Mouse (Mus musculus): ENCODE results near the gene Trp53tg5.

Gene Trp53tg5

GRCm38 (mm10) chr2:164453047-164453757, 20.3 kb downstream of the Trp53tg5 start:
- DNase-seq (ENCODE audit: extremely low spot score, low read depth, low spot score): no peak

GRCm38 (mm10) chr2:164452000-164452676, 21.4 kb downstream of the Trp53tg5 start:
- no peak for DNase-seq (ENCODE audit: extremely low spot score, low read depth, low spot score)

DNA sequence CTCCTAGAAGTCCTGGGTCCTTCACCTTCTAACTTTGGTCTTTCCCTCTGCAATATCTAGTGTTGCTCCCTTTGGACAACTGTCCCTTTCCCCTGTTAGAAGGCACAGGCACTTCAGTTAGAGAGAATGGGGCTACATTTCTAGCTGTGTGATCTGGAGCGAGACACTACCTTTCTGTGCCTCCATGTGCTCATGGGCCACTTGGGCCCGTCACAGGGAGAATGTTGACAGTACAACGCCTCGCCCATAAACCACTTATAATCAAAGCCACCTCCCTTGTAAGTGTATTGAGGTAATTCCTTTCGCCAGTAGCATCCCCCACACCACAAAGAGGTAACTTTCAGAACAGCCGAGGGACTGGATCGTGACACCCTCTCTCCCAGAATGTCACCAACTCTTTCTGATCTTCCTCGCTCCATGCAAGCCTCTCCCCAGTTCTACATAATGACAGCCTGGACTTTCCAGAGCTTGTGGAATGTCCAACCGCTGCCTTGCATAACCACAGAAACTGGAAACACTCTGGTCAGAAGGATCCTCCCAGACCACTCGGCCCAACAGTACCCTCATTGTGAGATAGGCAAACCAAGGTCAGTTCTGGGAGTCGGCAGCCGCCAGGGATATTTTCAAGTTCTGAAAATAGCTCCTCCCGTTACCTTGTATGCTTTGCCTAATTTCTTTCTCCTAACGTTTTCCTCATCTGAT, 24.0 kb downstream of the Trp53tg5 start:
- no peak for DNase-seq (ENCODE audit: extremely low spot score, low read depth, low spot score)

GRCm38 (mm10) chr2:164448921-164449320, 24.6 kb downstream of the Trp53tg5 start:
- DNase-seq (ENCODE audit: extremely low spot score, low read depth, low spot score): no peak

- no peak for DNase-seq (ENCODE audit: extremely low spot score, low read depth, low spot score)
These were observed 25.4 kb downstream of the Trp53tg5 start for GRCm38 (mm10) chr2:164448140-164448539.

GRCm38 (mm10) chr2:164446086-164446469, 27.4 kb downstream of the Trp53tg5 start:
- no peak for DNase-seq (ENCODE audit: extremely low spot score, low read depth, low spot score)

GRCm38 (mm10) chr2:164445399-164446085, 28.0 kb downstream of the Trp53tg5 start:
- no peak for DNase-seq (ENCODE audit: extremely low spot score, low read depth, low spot score)

GRCm38 (mm10) chr2:164444701-164445100, 28.8 kb downstream of the Trp53tg5 start:
- no peak for DNase-seq (ENCODE audit: extremely low spot score, low read depth, low spot score)

GRCm38 (mm10) chr2:164443460-164444000, 30.0 kb downstream of the Trp53tg5 start, which contains the start of gene Sdc4:
TSS of gene Sdc4 (minus strand) at chr2:164443887.
- no peak for DNase-seq (ENCODE audit: extremely low spot score, low read depth, low spot score)

DNA sequence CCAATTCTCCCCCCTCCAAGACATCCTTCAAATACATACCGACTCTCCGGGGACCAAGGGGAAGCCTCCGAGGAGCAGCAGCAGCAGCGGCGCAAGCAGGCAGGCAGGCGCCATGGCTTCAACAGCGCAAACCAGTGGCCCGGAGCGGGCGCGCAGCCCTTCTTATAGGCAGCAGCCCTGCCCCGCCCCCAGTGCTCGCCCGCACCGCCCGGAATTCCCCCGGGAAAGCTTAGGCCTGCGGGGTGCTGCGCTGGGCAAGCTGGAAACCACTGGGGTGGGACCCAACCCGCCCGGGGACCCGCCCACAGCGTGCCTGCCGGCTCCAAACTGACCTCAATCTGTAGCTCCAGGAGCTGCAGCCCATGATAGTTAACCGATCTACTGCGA, 30.5 kb downstream of the Trp53tg5 start:
- DNase-seq (ENCODE audit: extremely low spot score, low read depth, low spot score): no peak

DNA sequence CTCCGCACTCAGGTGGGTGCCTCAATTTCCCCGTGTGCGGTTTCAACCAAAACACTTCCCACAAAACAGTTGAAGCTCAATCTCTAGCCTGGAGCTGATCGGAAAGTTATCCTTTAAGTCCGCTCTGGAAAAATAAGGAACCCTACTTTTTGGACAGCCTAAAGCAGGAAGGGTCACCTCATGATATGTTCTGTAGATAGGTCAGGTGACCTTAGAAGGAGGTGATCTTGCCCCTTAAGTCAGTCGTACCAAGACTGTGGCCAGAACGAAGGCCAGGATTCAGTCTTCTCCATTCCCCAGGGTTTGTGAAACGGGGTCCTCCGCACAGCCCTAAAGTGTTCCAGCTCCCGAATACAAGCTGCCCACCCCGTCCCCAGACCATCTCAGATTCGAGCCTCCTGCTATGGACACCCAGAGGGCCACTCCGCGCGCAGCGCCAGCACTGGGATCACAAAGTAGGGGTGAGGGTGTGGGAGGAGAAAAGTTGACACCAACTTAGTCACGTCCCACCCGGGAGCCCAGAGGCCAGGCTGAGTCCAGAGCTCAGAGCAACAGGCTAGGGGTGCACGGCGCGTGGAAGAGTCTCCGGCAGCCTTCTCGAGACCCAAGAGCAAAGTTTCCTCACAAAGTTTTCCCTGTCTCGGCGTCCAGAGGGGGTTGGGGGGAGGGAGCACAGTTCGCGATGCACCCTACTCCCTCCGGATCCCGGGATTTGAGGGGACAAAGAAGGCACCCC, 31.0 kb downstream of the Trp53tg5 start:
- DNase-seq (ENCODE audit: extremely low spot score, low read depth, low spot score): no peak

DNA sequence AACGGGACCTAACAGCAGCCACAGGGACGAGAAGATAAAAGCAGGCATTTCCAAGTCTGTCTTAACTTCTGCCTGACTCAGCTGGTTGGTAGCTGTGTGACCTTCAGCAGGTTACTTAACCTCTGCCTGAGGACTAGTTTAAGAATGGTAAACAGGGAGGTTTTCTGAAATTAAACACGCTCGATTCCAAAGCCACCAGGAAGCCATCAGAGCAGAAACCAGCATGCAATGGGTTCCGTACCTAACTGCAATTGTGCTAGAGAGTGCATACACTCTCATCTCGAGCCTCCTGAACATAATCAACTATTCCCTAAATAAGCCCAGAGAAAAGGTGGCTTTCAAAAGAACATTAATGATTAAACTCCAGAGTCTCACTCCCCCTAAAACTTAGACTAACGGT, 31.8 kb downstream of the Trp53tg5 start:
- DNase-seq (ENCODE audit: extremely low spot score, low read depth, low spot score): no peak

DNA sequence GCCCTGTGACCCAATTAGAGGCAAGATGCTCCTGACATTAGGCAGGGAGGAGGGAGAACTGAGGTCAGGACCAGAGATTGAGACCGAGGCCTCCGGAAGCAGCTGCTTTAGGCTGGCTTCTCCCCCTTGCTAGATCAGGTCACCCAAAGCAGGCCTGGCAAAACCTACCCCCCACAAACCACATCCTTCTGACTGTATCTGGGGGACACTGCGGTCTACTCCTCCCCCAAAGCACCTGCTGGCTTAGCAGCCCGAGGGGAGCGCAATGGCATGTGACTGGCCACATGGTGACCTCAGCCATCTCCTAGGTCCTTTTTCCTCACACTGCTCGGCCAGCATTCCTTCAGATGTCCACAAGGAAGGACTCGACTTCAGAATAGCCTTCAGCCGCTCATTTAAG, 32.4 kb downstream of the Trp53tg5 start:
- DNase-seq (ENCODE audit: extremely low spot score, low read depth, low spot score): no peak

DNA sequence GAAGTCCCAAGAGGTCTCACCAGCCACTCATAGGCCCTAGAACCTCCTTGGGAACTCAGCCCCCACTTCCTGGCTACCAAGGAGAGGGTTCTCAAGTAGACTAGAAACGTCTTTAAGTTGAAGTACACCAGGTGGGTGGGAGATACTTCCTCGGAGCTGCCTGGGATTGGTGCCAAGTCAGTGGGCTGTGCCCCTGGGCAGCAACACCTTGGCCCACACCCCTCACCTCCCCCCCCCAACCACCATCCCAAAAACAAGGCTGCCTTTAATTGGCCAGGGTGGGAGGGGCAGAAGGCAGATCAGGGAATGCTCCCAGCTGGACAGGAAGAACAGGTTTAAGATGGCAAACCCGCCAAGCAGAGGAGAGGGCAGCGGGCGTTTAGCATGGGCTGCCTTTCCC, 33.2 kb downstream of the Trp53tg5 start:
- DNase-seq (ENCODE audit: extremely low spot score, low read depth, low spot score): no peak

DNA sequence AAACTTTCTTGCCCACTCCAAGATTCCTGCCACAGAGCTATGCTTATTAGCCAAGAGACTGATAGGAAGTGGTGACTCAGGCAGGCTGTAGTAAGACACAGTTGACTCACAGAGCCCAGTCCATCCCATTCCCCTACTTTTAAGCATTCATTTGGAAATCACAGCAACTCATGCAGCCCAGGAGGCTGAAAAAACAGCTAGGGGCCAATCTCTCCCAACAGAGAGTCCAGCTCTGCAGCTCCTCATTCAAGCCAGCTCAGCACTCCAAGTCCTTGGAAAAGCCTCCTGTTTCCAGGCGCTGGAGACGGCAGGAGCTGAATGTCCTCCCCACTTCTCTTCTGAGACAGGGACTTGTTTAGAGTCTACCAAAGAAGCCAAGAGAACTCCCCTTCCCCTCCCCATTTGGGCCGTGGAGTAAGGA, 34.5 kb downstream of the Trp53tg5 start:
- no peak for DNase-seq (ENCODE audit: extremely low spot score, low read depth, low spot score)

- no peak for DNase-seq (ENCODE audit: extremely low spot score, low read depth, low spot score)
These were observed 35.3 kb downstream of the Trp53tg5 start for GRCm38 (mm10) chr2:164438257-164438656.

GRCm38 (mm10) chr2:164437710-164438109, 35.8 kb downstream of the Trp53tg5 start:
- no peak for DNase-seq (ENCODE audit: extremely low spot score, low read depth, low spot score)

DNA sequence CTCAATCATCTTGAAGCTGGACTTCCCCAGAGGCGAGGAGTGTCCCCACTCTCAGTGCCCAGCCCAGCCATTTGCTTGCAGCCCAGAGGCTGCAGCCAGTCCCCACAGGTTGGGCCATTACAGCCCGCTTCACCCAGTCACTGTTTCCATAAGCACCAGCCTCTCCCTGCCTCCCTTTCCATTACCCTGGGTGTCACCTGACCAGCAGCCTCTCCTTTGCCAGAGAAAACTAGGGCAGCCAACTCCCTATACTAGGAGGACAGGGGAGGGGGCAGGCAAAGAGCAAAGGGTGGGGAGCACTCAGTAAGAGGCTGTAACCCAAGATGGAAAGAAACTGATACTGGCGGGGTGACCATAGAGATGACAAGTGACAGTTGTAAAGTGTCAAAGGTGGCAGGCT, 36.6 kb downstream of the Trp53tg5 start:
- no peak for DNase-seq (ENCODE audit: extremely low spot score, low read depth, low spot score)

GRCm38 (mm10) chr2:164436215-164436913, 37.2 kb downstream of the Trp53tg5 start:
- no peak for DNase-seq (ENCODE audit: extremely low spot score, low read depth, low spot score)
